Mouse (Mus musculus) ES-E14 (cell line): ENCODE measurements around the gene Vars.

ENCODE experiments used
- HCFC1 ChIP-seq: IDR thresholded peaks from 2 replicates; pipeline ENCODE4 v1.6.1; 2012; ENCODE audit warnings: low read length, inconsistent platforms, borderline replicate concordance; ENCODE audit not compliant: insufficient read depth
- MAFK ChIP-seq: IDR thresholded peaks from 2 replicates; pipeline ENCODE4 v1.6.1; 2014; ENCODE audit warnings: mild to moderate bottlenecking, low read depth, low read length, inconsistent platforms; ENCODE audit not compliant: insufficient read depth

DNA sequence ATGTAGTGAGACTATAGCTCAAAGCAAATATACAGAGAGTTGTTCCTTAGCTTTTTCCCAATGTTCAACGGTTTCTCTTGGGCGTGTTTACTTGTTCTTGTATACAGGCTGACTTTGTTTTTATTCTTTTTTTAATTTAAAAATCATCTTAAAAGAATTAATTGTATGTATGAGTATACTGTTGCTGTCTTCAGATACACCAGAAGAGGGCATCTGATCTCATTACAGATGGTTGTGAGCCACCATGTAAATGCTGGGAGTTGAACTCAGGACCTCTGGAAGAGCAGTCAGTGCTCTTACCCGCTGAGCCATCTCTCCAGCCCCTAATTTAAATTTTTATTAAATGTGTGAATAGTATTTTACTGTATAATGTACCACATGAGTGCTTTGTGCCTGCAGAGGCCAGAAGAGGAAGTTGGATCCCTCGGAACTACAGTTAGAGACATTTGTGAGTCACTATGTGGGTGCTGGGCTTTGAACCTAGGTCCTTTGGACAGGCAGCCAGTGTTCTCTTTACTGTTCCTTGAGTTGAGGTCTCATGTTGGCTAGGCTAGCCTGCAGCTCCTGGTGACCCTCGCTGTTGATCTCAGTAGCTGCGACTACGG, 6.7 kb downstream of the Vars start:
- TF ChIP-seq HCFC1 (no peak), MAFK (no peak)
